Mouse (Mus musculus) intestine, embryonic 14.5 days (tissue): Measurements from ENCODE around the gene Cutal. TPM values are rescaled to one million over a fixed set of nuclear protein-coding genes. Genes with fewer than 3 reads are reported as not detected.
A peak's percentile ranks its signal among the peaks of the same experiment; 100 is the strongest.

Experiments
- ATAC-seq: fragments of 200-750 bp; cut with Nextera tagmentation; replicated peaks from 2 replicates; pipeline ENCODE4 v1.8.0; 2017; ENCODE audit warnings: low read depth, moderate number of reproducible peaks, moderate TSS enrichment, moderate library complexity; ENCODE audit not compliant: low FRiP score, low TSS enrichment
- DNase-seq: peaks from one replicate; pipeline ENCODE4 v3.0.0-alpha.2; 2018; ENCODE audit warnings: low spot score
- H3K27ac ChIP-seq: fragments of 300-500 bp; sonication (generic); 2 replicates; pipeline ENCODE4 v1.5.1; 2014; ENCODE audit warnings: low read depth, mild to moderate bottlenecking, control low read depth
- H3K27me3 ChIP-seq: fragments of 300-500 bp; sonication (generic); replicated peaks from 2 replicates; pipeline ENCODE4 v1.6.1; 2014; ENCODE audit warnings: low read length, control low read depth; ENCODE audit not compliant: control insufficient read depth, insufficient read depth
- H3K36me3 ChIP-seq: fragments of 300-500 bp; sonication (generic); 2 replicates; pipeline ENCODE4 v1.6.1; 2014; ENCODE audit warnings: low read length, control low read depth; ENCODE audit not compliant: control insufficient read depth, insufficient read depth
- H3K4me1 ChIP-seq: fragments of 300-500 bp; sonication (generic); replicated peaks from 2 replicates; pipeline ENCODE4 v1.6.1; 2014; ENCODE audit warnings: low read length, control low read depth, mixed read lengths; ENCODE audit not compliant: control insufficient read depth, insufficient read depth
- H3K4me2 ChIP-seq: fragments of 300-500 bp; sonication (generic); 2 replicates; pipeline ENCODE4 v1.6.1; 2014; ENCODE audit warnings: low read length
- H3K4me3 ChIP-seq: fragments of 300-500 bp; sonication (generic); 2 replicates; pipeline ENCODE4 v1.5.1; 2014; ENCODE audit warnings: low read depth, low read length, control low read depth, mixed read lengths
- H3K9ac ChIP-seq: fragments of 300-500 bp; sonication (generic); 2 replicates; pipeline ENCODE4 v1.6.1; 2014; ENCODE audit warnings: mild to moderate bottlenecking, low read length
- H3K9me3 ChIP-seq: fragments of 300-500 bp; sonication (generic); 2 replicates; pipeline ENCODE4 v1.6.1; 2016; ENCODE audit warnings: low read length, control low read depth; ENCODE audit not compliant: control insufficient read depth
- WGBS: fragments of 180-500 bp; shearing (Covaris S2); extraction: QIAGEN DNeasy Blood & Tissue Kit; methylation state at CpG from one replicate; pipeline ENCODE4 v1.1.7; 2014; 5-methylcytosine and 5-hydroxymethylcytosine counted together
- polyA plus RNA-seq: library from polyadenylated mRNA; unstranded; fragments of >200 nt; fragmentation: Nextera tagmentation; extraction: Ambion mirVana; gene quantifications from 2 replicates; pipeline ENCODE4 v1.2.1, GENCODE M21; 2014

The Cutal gene
- polyA plus RNA-seq, 1 experiment from 2014 or later = 2.8 TPM

GRCm38 (mm10) chr2:34914069-34914822 lies 40.0 kb downstream of the Cutal start:
- H3K4me3 ChIP-seq = peak overlapping the region; percentile 45
- peaks cover 17% of the 10 kb centered on the region; the same call in 1 of the 2 replicates for H3K27me3 ChIP-seq
- H3K36me3 ChIP-seq = no peaks in the 10 kb centered on the region
- DNase-seq (no peak), ATAC-seq (peak; percentile 73)
- WGBS = 3% methylated on average over 41 of the region's 50 CpGs
- peaks cover 6% of the 10 kb centered on the region; the same call in 1 of the 2 replicates for H3K4me1 ChIP-seq
- H3K4me2 ChIP-seq = peak overlapping the region; percentile 65
- no peaks in the 10 kb centered on the region for H3K9me3 ChIP-seq
- H3K9ac ChIP-seq = peak overlapping the region; percentile 42
- H3K27ac ChIP-seq = peak overlapping the region; percentile 27; the same call in 1 of the 2 replicates

DNA sequence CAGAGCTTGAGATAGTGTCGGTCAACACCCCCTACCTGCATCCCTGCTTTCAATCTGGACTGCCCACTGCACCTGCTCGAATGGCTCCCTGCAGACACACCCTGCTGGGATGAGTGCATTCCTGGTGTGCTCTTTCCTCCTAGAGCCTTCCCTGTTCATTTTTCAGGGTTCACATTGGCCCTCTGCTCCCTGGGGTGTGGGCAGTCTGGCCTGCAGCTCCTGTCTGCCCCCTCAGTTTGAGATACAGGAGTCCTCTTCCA lies 40.6 kb downstream of the Cutal start:
- Histone ChIP-seq H3K9me3 (no peaks in the 10 kb centered on the region), H3K4me1 (peaks cover 6% of the 10 kb centered on the region; the same call in 1 of the 2 replicates), H3K36me3 (no peaks in the 10 kb centered on the region), H3K4me3 (no peak overlapping the region), H3K9ac (no peak overlapping the region), H3K4me2 (peak overlapping the region; percentile 65), H3K27ac (peak overlapping the region; percentile 27; the same call in 1 of the 2 replicates), H3K27me3 (peaks cover 17% of the 10 kb centered on the region; the same call in 1 of the 2 replicates)
- WGBS = 17% methylated on average over 2 of the region's 2 CpGs
- DNase-seq (no peak), ATAC-seq (peak; percentile 58; the same call in 1 of the 2 replicates)

GRCm38 (mm10) chr2:34915103-34915502 lies 40.9 kb downstream of the Cutal start:
- peaks cover 17% of the 10 kb centered on the region; the same call in 1 of the 2 replicates for H3K27me3 ChIP-seq
- 55% methylated on average over 2 of the region's 2 CpGs for WGBS
- H3K9ac ChIP-seq = no peak overlapping the region
- ATAC-seq (no peak), DNase-seq (peak; percentile 60)
- H3K9me3 ChIP-seq = no peaks in the 10 kb centered on the region
- no peak overlapping the region for H3K4me3 ChIP-seq
- peaks cover 6% of the 10 kb centered on the region; the same call in 1 of the 2 replicates for H3K4me1 ChIP-seq
- H3K36me3 ChIP-seq = no peaks in the 10 kb centered on the region
- H3K4me2 ChIP-seq = no peak overlapping the region; the same call in 1 of the 2 replicates
- H3K27ac ChIP-seq = peak overlapping the region; percentile 27; the same call in 1 of the 2 replicates

DNA sequence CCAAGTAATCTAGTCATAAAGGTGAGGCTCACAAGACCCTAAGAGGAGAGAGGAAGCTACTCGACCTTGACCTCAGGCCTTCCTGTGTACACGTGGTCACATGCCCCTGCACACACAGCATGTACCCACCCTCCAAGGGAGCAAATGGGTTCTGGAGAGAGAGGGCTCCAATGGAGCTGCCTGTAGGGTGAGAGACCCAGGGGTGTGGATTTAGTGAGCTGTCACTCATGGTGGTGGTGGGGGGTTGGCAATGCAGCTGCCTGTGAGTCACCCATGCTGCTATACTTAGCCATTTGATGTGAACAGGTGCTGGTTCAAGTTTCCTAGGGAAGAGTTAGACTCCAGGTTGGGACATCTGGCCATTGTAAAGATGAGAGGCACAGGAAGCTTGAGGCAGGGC lies 45.9 kb downstream of the Cutal start:
- Histone ChIP-seq H3K27ac (no peak overlapping the region), H3K4me2 (no peak overlapping the region), H3K9me3 (no peaks in the 10 kb centered on the region), H3K36me3 (no peaks in the 10 kb centered on the region), H3K9ac (no peak overlapping the region), H3K4me1 (no peaks in the 10 kb centered on the region; the same call in 1 of the 2 replicates), H3K4me3 (no peak overlapping the region), H3K27me3 (no peaks in the 10 kb centered on the region)
- DNase-seq (no peak), ATAC-seq (no peak)
- 36% methylated on average over 2 of the region's 2 CpGs for WGBS

GRCm38 (mm10) chr2:34922729-34923128 lies 48.5 kb downstream of the Cutal start:
- H3K4me1 ChIP-seq = no peaks in the 10 kb centered on the region
- no peaks in the 10 kb centered on the region for H3K27me3 ChIP-seq
- WGBS = 11% methylated on average over 2 of the region's 2 CpGs
- ATAC-seq = no peak
- no peak overlapping the region for H3K4me2 ChIP-seq
- no peak overlapping the region for H3K4me3 ChIP-seq
- H3K27ac ChIP-seq = no peak overlapping the region
- H3K9me3 ChIP-seq = no peaks in the 10 kb centered on the region
- no peak overlapping the region for H3K9ac ChIP-seq
- H3K36me3 ChIP-seq = no peaks in the 10 kb centered on the region
- no peak for DNase-seq

DNA sequence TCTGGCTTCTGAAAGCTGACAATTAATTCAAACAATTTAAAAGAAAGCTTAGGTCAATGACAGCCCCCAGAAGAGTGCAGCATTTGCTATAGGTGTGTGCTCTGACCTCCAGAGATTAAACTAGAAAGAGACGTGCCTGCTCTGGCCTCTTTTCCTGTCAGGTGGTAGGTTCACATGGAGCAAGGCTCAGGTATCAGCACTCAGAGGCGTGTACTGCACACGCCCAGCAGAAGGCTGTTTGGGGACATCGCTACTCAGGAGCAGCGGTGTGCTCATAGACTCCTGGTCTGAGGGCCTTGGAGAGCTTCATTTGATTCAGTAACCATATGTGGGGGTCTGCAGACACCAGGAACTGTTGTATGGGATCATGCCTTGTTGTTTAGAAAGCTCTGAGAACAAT lies 53.1 kb downstream of the Cutal start:
- no peak for DNase-seq
- no peak overlapping the region for H3K27ac ChIP-seq
- no peaks in the 10 kb centered on the region for H3K4me1 ChIP-seq
- WGBS = 69% methylated on average over 5 of the region's 5 CpGs
- no peaks in the 10 kb centered on the region for H3K9me3 ChIP-seq
- no peak overlapping the region for H3K4me2 ChIP-seq
- H3K4me3 ChIP-seq = no peak overlapping the region
- no peak for ATAC-seq
- no peak overlapping the region for H3K9ac ChIP-seq
- no peaks in the 10 kb centered on the region for H3K36me3 ChIP-seq
- H3K27me3 ChIP-seq = no peaks in the 10 kb centered on the region

DNA sequence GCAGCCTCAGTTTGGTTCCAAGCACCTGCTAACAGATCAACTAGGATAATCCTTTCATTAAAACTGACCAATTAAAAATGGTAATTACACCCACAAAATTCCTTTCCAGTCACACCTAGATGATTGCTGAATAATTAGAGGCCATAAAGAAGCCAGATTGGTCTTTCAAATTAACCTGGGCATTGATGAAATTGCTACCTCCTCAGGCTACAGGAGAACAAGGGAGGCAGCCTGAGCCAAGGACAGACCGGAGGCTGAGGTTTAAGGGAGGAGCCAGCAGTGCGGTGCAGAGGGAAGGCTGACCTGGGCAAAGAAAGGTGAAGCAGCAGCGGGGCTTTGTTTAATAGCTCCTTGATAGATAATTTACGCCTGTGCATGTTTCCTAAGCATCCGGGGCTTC lies 63.3 kb downstream of the Cutal start:
- H3K27ac ChIP-seq = no peak overlapping the region
- H3K36me3 ChIP-seq = no peaks in the 10 kb centered on the region
- no peak overlapping the region for H3K4me3 ChIP-seq
- H3K9ac ChIP-seq = no peak overlapping the region
- H3K4me2 ChIP-seq = no peak overlapping the region
- ATAC-seq (no peak), DNase-seq (no peak)
- H3K4me1 ChIP-seq = no peaks in the 10 kb centered on the region
- no peaks in the 10 kb centered on the region for H3K9me3 ChIP-seq
- H3K27me3 ChIP-seq = 0 out of 2 replicates have a peak, but pooled peaks cover 2% of the 10 kb centered on the region
- 18% methylated on average over 5 of the region's 5 CpGs for WGBS

- no peaks in the 10 kb centered on the region for H3K4me1 ChIP-seq
- H3K4me2 ChIP-seq = no peak overlapping the region
- no peak for ATAC-seq
- H3K9ac ChIP-seq = no peak overlapping the region
- H3K27me3 ChIP-seq = 0 out of 2 replicates have a peak, but pooled peaks cover 2% of the 10 kb centered on the region
- no peak overlapping the region for H3K4me3 ChIP-seq
- H3K27ac ChIP-seq = no peak overlapping the region
- H3K9me3 ChIP-seq = no peaks in the 10 kb centered on the region
- no peak for DNase-seq
- H3K36me3 ChIP-seq = no peaks in the 10 kb centered on the region
- WGBS = 75% methylated on average over 8 of the region's 8 CpGs
Observed at GRCm38 (mm10) chr2:34938269-34939208, 64.3 kb downstream of the Cutal start.
